Mouse (Mus musculus): ENCODE results near the gene Amfr.

The Amfr gene

DNA sequence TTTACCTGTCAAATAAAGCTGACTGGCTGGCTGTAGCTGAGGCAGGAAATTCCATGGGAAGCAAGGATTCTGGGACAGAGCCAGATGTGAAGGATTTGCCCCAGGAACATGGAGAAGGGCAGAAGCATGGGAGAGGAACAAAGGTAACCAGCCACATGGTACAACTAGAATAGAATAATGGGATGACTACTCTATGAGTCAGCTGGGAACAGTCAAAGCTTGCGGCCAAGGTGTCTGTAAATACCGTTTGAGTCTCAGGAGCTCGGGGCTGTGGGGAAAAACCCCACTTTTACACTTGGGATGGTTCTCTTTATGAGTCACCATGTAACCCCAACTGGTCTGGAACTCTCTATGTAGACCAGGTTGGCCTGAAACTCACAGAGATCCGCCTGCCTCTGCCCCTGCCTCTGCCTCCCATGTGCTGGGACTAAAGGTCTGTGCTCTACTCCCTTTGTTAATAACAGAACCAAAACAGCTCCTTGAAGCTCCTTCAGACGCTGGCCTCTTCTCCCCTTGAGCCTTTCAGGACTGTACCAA lies 30.9 kb downstream of the Amfr start:
- DNase-seq (ENCODE audit: low read depth, low spot score): no peak

DNA sequence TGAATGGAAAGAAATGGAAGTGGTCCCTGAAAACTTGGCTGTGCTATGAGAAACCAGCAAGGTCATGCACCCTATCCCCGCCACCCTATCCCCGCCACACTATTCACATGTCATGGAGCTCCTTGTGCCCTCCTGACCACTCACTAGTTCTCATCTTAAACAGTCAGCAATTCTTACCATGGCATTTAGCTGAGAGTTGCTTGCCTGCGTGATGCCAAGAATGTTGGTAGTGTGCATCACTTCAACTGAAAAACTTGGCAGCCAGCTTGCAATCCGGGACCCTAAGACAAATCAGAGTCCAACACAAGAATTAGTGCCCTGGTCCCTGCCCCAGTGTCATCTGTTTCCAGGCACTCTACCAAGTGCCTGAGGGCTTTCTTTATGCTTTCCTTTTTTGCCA lies 32.5 kb downstream of the Amfr start:
- DNase-seq (ENCODE audit: low read depth, low spot score): no peak

DNA sequence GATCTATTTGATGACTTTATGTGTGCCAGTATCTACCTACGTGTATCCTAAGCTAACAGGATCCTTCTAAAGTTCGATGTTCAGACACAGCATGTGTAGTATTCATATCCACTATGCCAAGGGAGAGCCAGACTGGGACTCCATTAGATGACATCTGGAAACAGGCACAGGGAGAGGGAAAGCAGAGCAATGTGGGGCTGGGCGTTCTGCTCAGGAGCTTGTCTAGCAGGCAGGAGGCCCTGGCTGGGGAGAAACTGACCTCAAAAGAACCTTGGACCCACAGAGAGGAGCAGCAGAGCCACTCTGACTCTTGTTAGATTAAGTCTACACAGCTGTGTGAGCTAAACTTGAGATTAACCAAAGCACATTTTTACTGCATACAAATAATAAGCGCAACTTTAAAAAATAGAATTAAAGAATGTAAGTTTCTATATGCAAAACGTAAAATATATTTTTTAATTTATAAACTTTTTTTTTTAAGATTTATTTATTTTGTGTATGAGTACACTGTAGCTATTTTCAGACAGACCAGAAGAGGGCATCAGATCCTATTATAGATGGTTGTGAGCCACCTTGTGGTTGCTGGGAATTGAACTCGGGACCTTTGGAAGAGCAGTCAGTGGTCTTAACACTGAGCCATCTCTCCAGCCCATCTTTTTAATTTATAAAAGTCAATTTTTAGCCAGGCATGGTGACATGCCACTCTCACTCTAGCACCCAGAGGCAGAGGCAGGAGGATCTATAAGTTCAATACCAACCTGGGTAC lies 36.0 kb downstream of the Amfr start:
- no peak for DNase-seq (ENCODE audit: low read depth, low spot score)

DNA sequence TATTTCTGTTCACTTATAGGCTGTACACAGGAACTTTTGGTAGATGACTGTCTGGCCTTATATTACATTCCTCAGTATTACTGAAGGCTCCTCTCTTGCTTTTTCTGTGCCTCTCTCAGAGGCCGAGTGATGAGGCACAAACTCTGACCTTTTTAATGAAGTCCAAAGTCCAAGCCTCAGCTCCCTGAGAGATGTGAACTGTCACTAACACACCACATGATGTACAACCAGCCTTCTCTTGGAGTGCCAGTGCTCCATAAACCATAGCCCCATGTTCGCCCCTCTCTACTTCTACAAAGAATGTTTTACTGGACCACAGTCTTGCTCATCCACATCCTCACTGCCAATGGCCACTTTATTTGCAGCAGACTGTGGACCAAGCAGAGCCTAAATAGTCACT lies 37.3 kb downstream of the Amfr start:
- DNase-seq (ENCODE audit: low read depth, low spot score): no peak

DNA sequence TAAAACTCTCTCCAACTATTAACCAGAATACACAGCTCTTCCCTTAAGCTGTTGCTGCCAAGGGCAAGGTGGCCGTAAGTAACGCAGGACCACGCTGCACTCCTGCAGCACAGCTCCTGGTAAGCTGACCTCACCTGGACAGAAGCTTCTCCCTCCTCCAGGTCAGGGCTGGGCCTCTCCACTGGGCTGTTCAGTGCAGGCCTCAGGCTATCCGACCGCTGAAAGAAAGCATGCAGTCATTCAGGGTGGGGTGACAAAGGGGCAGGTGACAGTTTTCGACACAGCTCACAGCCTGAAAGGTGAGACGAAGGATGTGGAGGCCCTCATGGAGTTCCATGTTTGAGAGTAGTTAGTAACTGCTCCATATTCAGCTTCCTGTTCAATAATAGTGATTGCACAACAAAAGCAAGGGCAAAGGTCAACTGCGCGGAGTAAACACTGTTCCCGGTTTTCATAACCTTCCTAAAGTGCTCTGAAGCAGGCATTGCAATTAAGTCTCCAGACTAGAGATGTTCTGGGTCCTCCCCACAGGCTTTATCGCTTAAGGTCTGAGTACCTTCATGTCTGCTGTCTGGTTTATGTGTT lies 37.9 kb downstream of the Amfr start:
- no peak for DNase-seq (ENCODE audit: low read depth, low spot score)

DNA sequence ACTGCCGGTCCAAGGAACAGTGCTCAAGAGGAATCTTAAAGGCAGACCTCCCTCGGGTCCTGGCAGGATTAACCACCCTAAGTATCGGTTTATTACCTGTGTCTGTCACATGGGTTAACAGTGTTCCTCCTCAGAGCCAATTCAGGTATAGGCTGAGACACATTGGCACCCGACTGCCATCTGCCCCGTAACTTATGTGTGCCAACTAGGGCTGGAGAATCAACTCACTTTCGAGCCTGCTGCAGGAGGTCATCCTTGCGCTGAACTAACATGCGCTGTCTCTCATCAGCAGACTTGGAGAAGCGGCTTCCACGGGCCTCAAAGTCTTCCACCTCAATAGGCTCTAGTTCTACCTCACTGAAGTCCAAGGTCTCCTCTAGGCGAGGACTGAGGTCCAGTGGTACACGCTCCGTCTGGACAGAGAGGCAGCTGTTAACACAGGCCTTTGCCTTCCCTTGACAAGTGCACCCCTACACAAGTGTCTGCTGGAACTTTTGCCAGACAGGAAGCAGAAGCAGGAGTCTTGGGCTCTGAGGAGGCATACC lies 38.7 kb downstream of the Amfr start:
- DNase-seq (ENCODE audit: low read depth, low spot score): no peak

DNA sequence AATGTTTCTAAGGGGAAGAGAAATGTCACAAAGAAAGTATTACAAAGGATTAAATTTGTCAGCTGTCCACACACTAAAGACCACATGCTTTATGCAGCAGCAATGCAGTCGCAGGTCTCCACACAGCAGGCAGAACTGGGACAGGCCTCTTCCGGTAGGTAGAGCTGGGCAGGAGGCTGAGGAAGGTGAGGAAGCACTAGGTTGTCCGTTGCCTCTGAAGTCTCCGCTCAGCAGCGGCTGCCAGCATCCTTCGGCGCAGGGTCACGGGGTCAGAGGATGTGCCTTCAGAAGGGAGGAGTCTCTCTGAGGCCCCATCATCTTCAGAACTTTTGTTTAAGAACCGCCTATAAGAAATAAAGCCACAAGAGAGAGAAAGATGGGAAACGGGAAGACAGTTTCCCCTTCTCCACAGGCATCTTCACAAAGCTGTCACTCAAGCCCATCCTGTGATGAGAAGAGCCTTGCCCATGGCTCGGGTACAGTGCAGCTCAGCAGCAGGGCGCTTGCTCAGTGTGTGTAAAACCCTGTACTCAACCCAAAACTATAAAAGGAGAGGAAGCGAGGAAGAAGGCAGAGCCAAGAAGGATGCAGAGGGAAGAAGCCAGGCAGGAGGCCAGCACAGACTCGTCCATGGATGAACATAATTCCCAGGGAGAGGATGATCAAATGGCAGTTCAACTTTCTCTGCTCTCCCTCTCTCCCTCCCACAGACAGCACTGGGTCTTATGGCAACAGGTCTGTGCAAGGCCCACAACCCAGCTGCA lies 39.5 kb downstream of the Amfr start:
- no peak for DNase-seq (ENCODE audit: low read depth, low spot score)

DNA sequence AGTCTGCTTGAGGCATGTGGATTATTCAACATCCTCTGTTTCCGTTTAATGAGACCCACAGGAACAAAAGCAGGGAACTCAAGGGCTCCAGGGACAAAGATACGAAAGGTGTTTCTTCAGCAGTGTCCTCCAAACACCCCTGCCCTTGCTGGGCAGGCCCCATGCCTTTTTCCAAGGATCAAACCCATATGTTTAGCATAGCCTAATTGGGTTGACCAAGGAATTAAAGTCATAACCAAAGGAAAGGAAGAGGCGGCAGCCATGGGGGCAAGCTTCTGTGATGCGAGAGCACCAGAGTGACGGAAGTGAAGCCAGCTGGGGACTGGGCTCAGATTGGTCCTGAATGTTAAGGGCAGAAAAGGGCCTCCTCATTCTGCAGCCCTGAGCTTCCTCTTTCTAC lies 40.4 kb downstream of the Amfr start:
- no peak for DNase-seq (ENCODE audit: low read depth, low spot score)

DNA sequence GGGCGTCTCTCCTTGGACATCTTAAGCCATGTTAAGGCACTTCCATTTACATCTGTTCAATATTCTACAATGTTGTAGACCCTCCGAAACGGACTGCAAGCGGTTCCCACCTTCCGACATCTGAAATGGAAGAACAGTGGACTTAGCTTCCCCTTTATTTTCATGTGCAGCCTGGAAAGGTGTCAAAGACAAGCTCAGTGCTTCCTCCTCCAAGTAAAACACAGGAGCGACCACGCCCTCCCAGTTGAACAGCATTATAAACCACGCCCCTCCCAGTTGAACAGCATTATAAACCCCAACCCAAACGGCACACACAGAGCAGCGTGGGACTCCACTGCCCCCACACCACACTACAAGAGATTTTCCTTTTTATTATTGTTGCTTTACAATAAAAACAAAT lies 41.2 kb downstream of the Amfr start:
- no peak for DNase-seq (ENCODE audit: low read depth, low spot score)

DNA sequence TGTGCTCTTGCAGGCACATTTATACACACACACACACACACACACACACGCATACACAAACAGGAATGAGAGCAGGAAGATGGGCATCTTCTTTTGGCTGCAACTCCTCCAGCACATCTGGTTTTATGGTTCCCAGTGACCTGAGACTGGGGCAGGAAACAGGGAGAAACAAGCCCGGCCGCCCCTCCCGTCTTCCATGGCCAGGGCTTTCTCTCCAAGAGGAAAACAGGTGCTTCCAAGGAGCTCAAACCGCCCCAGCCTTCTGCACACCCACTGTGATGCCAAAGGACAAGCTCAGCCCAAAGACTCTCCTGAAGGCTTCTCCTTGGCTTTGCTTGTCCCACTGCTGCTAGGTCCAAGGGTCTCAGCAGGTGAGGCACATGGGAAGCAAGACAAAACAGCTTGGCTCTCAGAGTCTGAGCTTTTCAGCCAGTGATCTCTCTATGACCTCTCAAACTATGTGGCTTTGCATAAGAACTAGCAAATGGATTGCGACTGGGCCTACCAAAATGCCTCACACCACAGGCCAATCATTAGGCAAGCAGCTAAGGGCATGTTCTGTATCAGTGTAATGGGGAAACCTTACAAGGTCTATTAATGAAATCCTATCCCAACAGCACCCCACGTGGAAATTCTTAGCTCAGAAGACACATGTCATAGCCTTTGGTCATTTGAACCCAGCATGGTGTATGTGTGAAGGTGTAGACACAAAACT lies 42.9 kb downstream of the Amfr start:
- no peak for DNase-seq (ENCODE audit: low read depth, low spot score)

DNA sequence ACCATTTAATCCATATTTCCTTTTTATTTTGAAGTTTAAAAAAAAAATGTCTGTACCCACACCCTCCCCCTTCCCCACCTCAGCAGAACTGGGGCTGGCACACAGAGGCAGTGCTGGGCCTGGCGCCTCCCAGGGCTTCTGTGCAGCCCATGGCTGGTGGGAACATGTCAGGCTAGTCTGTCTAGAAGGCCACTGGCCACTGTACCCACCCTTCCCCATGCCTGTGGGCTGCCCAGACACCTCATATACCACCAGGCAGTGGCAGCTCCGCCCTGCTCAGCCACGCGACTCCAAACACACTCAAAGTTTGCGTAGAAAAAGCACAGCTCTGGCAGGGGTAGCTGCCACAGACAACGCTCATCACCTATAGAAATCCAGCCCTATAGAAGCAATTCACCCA lies 44.3 kb downstream of the Amfr start:
- DNase-seq (ENCODE audit: low read depth, low spot score): no peak

DNA sequence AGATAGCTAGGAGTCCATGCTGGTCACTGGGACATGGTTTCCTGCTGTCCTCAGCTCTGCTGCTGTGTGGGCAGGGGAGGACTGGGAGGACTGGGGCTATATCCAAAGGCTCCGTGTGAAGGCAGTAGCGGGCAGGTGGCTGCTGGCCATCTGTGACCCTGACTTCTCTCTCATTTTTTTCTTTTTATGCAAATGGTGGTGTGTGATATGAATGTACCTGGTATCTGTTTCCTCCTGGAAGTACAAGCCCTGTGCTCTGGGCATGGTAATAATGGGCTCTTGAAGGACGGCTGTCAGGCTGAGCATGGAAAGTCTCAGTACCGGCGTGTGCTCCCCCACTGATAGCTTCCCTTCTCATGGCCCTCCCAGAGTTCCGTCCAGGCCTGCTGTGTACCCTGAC lies 51.7 kb downstream of the Amfr start:
- no peak for DNase-seq (ENCODE audit: low read depth, low spot score)

DNA sequence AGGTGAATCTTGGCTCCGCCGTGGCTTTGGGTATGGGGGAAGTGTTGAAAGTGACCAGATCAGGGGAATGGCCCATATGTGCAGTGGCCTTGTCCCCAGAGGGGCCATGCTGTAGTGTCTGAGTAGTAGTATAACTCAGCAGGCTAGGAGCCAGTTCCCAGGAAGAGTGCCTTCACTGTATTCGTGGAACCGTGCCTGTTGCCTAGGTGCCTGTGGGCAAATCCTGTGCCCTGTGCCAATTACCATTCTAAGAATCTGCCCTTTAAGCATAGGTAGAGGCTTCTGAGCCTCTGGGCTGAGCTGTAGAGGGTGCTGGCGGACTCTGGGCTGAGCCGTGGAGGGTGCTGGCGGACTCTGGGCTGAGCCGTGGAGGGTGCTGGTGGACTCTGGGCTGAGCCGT lies 54.2 kb downstream of the Amfr start:
- DNase-seq (ENCODE audit: low read depth, low spot score): peak; percentile 33

DNA sequence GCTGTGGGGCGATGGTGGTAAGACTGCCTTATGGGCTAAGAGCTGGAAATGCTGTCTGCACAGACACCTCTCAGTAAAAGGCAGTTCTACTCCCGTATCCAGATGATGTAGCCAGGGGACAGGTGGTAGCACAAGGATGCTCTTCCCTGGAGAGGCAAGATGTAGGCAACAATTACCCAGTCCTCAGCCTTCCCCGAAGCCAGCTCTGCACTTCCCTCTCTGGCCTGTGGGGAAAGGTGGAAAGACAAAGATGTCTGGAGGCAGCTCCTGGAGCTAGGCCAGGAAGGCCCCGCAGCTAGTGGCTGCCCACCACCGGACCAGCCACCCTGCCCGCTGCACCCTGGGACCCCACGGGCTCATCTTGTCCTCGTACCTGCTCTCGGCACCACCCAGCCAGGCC lies 60.1 kb downstream of the Amfr start:
- DNase-seq (ENCODE audit: low read depth, low spot score): no peak

DNA sequence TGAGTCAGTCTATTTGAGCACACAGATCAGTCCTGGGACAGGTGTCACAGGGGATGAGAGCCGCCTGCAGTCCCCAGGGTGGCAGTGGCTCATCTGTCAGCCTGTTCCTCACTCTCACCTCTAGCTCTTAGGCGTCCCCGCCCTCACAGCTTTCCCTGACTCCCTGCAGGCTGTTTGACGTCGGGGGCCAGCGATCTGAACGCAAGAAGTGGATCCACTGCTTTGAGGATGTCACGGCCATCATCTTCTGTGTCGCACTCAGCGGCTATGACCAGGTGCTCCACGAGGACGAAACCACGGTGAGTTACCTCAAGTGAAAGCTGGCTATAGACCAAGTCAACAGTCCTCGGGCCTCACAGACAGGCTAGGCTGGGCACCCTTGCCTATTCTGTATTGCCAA lies 62.5 kb downstream of the Amfr start:
- no peak for DNase-seq (ENCODE audit: low read depth, low spot score)

DNA sequence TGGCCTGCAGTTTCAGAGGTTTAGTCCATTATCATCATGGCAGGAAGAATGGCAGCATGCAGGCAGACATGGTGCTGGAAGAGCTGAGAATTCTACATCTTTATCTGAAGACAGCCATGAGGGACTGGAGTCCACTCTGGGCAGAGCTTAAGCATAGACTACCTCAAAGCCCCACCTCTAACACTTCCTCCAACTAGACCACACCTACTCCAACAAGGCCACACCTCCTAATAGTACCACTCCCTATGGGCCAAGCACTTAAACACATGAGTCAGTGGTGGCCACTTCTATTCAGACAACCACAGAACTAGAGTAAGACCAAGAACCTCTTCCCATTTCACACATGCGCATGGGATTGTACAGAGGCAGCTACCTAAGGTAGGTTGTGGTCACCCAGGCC lies 66.2 kb downstream of the Amfr start:
- no peak for DNase-seq (ENCODE audit: low read depth, low spot score)

DNA sequence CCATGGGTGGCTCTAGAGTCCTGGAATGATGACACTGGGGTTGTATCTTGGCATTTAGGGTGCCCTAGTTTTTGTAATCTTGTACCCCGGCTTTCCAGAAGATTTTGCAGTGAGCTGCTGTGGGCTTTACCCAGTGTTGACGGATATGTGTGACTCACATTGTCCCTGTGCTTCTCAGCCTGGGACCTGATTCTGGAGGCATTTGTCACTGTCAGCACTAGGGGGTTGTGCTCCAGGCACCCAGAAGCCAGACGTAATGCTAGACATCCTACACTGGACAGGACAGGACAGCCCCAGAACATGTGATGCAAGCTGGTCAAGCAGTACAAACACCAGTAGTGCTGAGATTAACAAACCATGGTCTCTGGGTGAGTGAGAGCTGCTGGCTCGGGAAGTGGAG lies 66.9 kb downstream of the Amfr start:
- no peak for DNase-seq (ENCODE audit: low read depth, low spot score)

DNA sequence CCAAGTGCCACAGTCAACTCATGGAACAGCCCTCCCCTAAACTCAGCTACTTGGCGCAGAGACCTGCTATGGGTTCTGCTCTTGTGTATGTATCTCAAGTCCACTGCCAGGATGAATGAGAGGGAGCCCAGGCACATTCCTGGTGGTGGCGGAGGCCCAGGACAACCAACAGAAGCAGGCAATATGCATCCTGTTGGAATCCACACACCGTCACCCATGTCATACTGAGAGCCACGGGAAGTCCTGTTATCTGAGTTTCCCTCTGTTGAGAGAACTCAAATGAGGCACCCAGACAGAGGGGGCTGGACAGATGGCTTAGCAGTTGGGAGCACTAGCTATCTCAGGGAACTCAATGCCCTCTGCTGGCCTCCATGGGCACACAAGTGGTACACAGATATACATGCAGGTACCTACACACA lies 71.0 kb downstream of the Amfr start:
- no peak for DNase-seq (ENCODE audit: low read depth, low spot score)

DNA sequence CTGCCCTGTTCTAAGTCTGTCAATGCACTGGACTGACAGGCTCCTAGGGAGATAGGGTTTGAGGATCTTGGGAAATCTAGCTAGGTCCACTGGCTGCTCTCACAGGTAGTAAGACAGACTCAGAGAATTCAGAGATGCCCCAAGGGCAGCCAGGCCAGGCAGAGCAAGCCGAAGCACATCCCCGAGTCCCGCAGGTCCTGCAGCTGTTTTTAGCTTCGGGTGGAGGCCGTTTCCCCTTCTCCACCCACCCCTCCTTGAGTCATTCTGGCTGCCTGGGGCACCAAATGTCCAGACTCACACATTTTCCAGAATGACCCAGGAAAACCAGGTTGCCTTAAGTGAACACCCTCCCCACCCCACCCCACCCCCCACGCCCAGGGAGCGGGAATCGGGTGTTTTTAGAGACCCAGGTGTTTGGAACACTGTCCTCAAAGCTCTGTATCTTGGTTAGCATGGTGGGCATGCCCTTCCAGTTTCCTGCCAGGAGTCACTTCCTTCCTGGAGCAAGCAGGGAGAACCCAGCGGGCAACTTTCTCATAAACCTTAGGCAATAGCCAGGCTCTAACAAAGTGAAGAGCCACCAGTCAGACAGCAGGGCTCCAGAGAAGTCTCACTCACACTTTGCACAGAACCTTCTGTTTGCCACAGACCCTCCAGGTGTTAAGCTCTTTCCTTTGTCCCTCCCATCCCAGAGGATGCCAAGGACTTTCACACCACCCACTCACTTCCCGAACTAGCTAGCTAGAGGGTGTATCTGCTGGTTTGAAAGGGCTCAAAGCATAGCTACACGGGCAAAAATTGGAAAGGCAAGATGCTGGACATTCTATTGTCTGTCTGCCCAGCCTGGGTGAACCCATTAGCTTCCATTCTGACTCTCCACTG lies 71.9 kb downstream of the Amfr start:
- no peak for DNase-seq (ENCODE audit: low read depth, low spot score)

DNA sequence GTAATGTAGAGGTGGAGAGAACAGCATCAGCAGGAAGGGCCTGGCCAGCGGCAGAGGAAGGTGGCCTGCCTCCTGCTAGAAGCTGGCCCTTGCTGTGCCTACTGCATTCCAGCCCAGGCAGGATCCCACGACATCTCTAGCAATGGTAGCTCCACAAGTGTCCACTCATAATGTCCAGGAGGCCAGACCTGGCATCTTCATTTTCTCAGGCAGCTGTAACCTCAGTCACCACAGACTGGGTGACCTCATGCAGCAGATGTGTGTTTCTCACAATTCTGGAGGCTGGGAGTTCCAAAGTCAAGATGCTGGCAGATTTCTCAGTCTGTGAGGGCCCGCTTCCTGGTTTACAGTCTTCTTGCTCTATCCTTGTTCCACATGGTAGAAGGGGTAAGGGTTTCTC lies 74.4 kb downstream of the Amfr start:
- no peak for DNase-seq (ENCODE audit: low read depth, low spot score)

DNA sequence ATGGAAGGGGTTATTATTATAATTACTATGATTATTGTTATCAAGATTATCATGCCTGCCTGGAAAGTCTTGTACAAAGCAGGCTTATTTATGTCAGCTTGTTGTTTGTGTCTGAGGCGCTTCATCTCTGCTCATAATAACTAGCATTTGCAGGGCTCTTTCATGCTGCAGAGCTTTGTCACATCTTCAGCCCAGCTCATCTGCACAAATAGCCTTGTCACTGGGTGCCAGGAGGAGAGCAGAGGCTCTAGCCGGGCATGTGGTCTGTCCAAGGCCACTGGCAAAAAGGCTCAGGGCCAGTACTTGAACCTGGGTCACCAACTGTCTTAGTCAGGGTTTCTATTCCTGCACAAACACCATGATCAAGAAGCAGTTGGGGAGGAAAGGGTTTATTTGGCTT lies 79.4 kb downstream of the Amfr start:
- DNase-seq (ENCODE audit: low read depth, low spot score): no peak
